Mouse (Mus musculus): ENCODE data around the gene Sox6. TPM values are rescaled to one million over a fixed set of nuclear protein-coding genes. Genes with fewer than 3 reads are reported as not detected.

Sox6 gene
- total and polyA plus RNA-seq, 3 experiments, result 2.3 to 162 (median 3.8) TPM

DNA sequence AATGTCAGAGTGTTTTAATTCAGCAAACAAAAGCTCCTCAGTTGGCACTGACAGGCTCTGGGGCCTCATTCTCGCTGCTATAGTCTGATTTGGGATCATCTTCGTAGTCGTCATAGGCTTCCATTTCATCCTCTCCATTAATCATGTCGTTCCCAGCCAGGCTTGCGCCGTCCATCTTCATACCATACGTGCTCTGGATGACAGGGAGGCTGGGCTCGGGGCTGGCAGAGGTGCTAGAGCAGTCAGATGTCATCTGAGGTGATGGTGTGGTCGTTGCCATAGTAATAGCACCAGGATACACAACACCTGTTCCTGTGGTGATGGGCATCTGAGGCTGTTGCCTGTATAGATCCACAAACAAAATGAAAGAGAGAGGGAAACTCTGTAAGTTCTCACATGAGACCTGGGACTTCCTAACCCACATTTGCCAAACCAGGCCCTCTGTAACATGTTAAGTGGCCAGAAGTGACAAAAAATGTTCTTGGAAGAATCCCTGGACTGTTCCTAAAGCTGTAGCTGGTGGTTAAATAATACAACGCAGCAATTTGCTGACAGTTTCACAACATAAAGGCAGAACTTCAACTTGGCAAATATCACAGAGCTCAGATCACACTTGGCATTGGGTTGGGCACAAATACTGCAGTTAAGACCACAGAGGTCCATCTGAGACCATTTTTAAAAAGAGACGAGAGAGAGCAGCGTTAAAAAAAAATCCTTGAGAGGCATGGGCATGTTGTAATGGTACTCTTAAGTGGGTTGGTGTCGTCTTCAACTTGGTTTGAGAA is 561.5 kb downstream of the Sox6 start:
- Histone ChIP-seq H3K36me3 (replicated peaks) (peaks cover 14% of the 10 kb centered on the region), H3K4me3 (ENCODE audit: low read depth, low read length) (no peak overlapping the region), H3K27me3 (ENCODE audit: insufficient read depth, low read length) (no peaks in the 10 kb centered on the region), H3K9me3 (replicated peaks) (no peaks in the 10 kb centered on the region), H3K4me1 (ENCODE audit: insufficient read depth, low read depth, low read length) (no peaks in the 10 kb centered on the region)
- ATAC-seq (ENCODE audit: extremely low read depth, insufficient number of reproducible peaks, low FRiP score, poor library complexity, severe bottlenecking) (no peak), DNase-seq (ENCODE audit: low spot score) (no peak)
- TF ChIP-seq POLR2AphosphoS5 (IDR thresholded peaks at IDR 0.05; ENCODE audit: insufficient replicate concordance, low read depth, low read length) (no peak), GATA2 (IDR thresholded peaks at IDR 0.05; ENCODE audit: borderline replicate concordance, low read depth, low read length) (no peak)

DNA sequence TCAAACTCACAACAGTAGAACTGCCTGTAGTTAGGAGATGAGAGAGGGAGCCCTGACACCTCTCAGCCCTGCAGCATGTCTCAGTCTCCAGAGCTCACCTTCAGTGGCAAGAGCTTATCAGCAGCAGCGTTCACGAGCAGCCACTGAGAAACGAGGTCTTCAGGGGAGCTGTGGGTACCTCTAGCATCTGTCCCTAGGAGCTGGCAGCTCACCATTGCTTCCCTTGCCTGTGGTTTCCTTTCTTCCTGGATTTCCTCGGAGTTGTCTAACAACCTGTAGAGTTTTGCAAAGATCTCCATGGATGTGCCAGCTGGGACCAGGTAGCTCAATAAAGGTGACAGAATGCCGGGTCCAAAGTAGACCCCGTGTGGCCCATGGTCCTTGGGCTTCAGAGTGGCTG is 563.4 kb downstream of the Sox6 start:
- no peak for ATAC-seq (ENCODE audit: extremely low read depth, insufficient number of reproducible peaks, low FRiP score, poor library complexity, severe bottlenecking)
- TF ChIP-seq POLR2AphosphoS5 (IDR thresholded peaks at IDR 0.05; ENCODE audit: insufficient replicate concordance, low read depth, low read length), result no peak
- TF ChIP-seq CTCF (IDR thresholded peaks at IDR 0.05; ENCODE audit: low read depth, low read length), result no peak
- no peak for TF ChIP-seq GATA2 (IDR thresholded peaks at IDR 0.05; ENCODE audit: borderline replicate concordance, low read depth, low read length)
- no peak for TF ChIP-seq GATA1 (IDR thresholded peaks at IDR 0.05; ENCODE audit: borderline replicate concordance, low read length)
- TF ChIP-seq TAL1 (conservative IDR thresholded peaks at IDR 0.05; ENCODE audit: low read depth, low read length), result no peak
- Histone ChIP-seq H3K4me1 (ENCODE audit: insufficient read depth, low read depth, low read length) (no peaks in the 10 kb centered on the region), H3K9me3 (replicated peaks) (no peaks in the 10 kb centered on the region), H3K27me3 (ENCODE audit: insufficient read depth, low read length) (peaks cover 2% of the 10 kb centered on the region; the same call in 1 of the 2 replicates), H3K4me3 (ENCODE audit: low read depth, low read length) (no peak overlapping the region), H3K36me3 (replicated peaks) (peaks cover 14% of the 10 kb centered on the region)
- no peak for DNase-seq (ENCODE audit: low spot score)

DNA sequence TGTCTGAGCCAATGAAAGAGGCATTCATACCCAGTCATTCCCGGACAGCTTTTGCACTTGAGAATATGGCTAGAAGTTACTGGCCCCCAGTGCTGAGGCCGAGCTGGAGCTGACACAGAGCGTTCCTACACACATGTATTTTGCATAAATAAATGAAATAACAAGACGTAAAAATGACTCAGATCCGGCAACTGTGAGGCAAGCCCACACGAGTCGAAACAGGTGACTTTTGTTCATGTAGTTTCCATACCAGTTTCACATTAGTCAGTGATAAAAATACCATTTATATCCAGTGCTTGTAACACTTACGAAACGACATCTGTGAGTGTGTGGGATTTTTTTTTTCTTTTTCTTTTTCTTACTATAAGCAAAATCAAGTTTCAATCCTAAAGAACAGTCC is 564.5 kb downstream of the Sox6 start:
- ATAC-seq (ENCODE audit: extremely low read depth, insufficient number of reproducible peaks, low FRiP score, poor library complexity, severe bottlenecking) (no peak), DNase-seq (ENCODE audit: low spot score) (no peak)
- Histone ChIP-seq H3K4me3 (ENCODE audit: low read depth, low read length) (no peak overlapping the region), H3K36me3 (replicated peaks) (peaks cover 14% of the 10 kb centered on the region), H3K9me3 (replicated peaks) (no peaks in the 10 kb centered on the region), H3K4me1 (ENCODE audit: insufficient read depth, low read depth, low read length) (no peaks in the 10 kb centered on the region), H3K27me3 (ENCODE audit: insufficient read depth, low read length) (peaks cover 2% of the 10 kb centered on the region; the same call in 1 of the 2 replicates)
- TF ChIP-seq GATA1 (IDR thresholded peaks at IDR 0.05; ENCODE audit: borderline replicate concordance, low read length) (no peak), POLR2AphosphoS5 (IDR thresholded peaks at IDR 0.05; ENCODE audit: insufficient replicate concordance, low read depth, low read length) (no peak), TAL1 (conservative IDR thresholded peaks at IDR 0.05; ENCODE audit: low read depth, low read length) (no peak), CTCF (IDR thresholded peaks at IDR 0.05; ENCODE audit: low read depth, low read length) (no peak), GATA2 (IDR thresholded peaks at IDR 0.05; ENCODE audit: borderline replicate concordance, low read depth, low read length) (no peak)

DNA sequence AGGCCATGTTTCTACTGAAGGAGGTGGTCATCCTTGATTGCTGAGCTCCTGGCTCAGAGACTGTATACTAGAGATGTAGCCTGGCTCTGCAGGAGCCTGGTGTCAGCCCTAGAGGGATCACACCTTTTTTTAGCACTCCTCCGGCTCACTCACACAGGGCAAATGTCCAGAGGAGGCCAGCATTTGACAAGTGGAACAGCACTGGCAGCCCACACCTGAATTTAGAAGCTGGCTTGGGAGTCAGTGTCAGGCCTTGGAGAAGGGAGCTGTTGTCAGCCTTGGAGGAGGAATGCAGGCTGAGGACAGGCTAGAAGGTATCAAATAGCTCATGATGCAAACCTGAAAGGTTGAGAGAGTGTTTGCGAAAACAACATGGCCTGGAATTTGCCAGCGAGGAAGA is 565.7 kb downstream of the Sox6 start:
- H3K4me3 ChIP-seq (ENCODE audit: low read depth, low read length), result no peak overlapping the region
- no peak for DNase-seq (ENCODE audit: low spot score)
- H3K36me3 ChIP-seq (replicated peaks), result peaks cover 14% of the 10 kb centered on the region
- no peaks in the 10 kb centered on the region for H3K9me3 ChIP-seq (replicated peaks)
- ATAC-seq (ENCODE audit: extremely low read depth, insufficient number of reproducible peaks, low FRiP score, poor library complexity, severe bottlenecking), result no peak
- peaks cover 6% of the 10 kb centered on the region; the same call in 1 of the 2 replicates for H3K27me3 ChIP-seq (ENCODE audit: insufficient read depth, low read length)
- no peaks in the 10 kb centered on the region for H3K4me1 ChIP-seq (ENCODE audit: insufficient read depth, low read depth, low read length)
- TF ChIP-seq POLR2AphosphoS5 (IDR thresholded peaks at IDR 0.05; ENCODE audit: insufficient replicate concordance, low read depth, low read length) (no peak), CTCF (IDR thresholded peaks at IDR 0.05; ENCODE audit: low read depth, low read length) (no peak), GATA1 (IDR thresholded peaks at IDR 0.05; ENCODE audit: borderline replicate concordance, low read length) (no peak)

DNA sequence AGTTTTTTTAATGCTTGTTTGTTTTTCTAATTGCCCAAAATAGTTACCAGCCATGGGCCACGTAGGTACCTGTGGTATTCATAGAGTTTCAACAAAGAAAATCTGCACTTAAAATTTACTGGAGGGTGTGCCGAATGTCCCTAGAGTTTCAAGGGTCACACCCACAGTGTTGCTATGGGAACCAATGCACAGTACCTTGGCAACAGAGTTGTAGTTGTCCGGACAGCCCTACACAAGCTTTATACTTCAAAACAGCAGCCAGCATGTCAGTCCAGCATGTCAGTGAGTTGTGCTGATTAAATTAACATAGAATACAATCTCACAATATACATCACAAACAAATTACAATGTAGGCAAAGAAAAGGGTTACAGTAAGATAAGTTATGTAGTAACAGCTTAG is 567.1 kb downstream of the Sox6 start:
- no peaks in the 10 kb centered on the region for H3K4me1 ChIP-seq (ENCODE audit: insufficient read depth, low read depth, low read length)
- H3K36me3 ChIP-seq (replicated peaks), result peaks cover 6% of the 10 kb centered on the region
- no peak overlapping the region for H3K4me3 ChIP-seq (ENCODE audit: low read depth, low read length)
- peaks cover 6% of the 10 kb centered on the region for H3K27me3 ChIP-seq (ENCODE audit: insufficient read depth, low read length)
- DNase-seq (ENCODE audit: low spot score) (no peak), ATAC-seq (ENCODE audit: extremely low read depth, insufficient number of reproducible peaks, low FRiP score, poor library complexity, severe bottlenecking) (no peak; the same call in 1 of the 2 replicates)
- TF ChIP-seq GATA2 (IDR thresholded peaks at IDR 0.05; ENCODE audit: borderline replicate concordance, low read depth, low read length) (no peak), CTCF (IDR thresholded peaks at IDR 0.05; ENCODE audit: low read depth, low read length) (no peak), TAL1 (conservative IDR thresholded peaks at IDR 0.05; ENCODE audit: low read depth, low read length) (no peak)
- no peaks in the 10 kb centered on the region for H3K9me3 ChIP-seq (replicated peaks)

DNA sequence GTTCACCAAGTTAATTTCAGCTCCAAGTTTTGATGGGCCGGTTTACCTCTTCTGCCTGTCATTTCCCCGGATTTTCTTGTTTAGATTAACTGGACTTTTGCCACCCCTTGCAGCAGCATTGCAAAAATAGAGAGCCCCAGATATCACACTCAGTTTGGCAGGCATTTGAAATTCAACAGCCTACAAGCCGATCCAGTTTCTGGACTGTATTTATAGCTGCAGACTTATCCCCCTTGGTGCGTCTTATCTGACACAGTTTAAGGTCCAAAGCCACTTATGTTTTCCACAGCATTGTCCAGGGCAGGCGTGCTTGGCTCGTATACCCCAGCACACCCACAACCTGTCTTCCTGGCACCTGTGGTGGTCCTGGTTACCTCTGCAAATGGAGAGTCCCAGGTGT is 571.8 kb downstream of the Sox6 start:
- no peak overlapping the region for H3K4me3 ChIP-seq (ENCODE audit: low read depth, low read length)
- no peak for ATAC-seq (ENCODE audit: extremely low read depth, insufficient number of reproducible peaks, low FRiP score, poor library complexity, severe bottlenecking)
- DNase-seq (ENCODE audit: low spot score), result no peak
- TF ChIP-seq TAL1 (conservative IDR thresholded peaks at IDR 0.05; ENCODE audit: low read depth, low read length) (no peak), GATA2 (IDR thresholded peaks at IDR 0.05; ENCODE audit: borderline replicate concordance, low read depth, low read length) (no peak), GATA1 (IDR thresholded peaks at IDR 0.05; ENCODE audit: borderline replicate concordance, low read length) (no peak), POLR2AphosphoS5 (IDR thresholded peaks at IDR 0.05; ENCODE audit: insufficient replicate concordance, low read depth, low read length) (no peak), CTCF (IDR thresholded peaks at IDR 0.05; ENCODE audit: low read depth, low read length) (no peak)
- H3K27me3 ChIP-seq (ENCODE audit: insufficient read depth, low read length), result peaks cover 9% of the 10 kb centered on the region
- no peaks in the 10 kb centered on the region for H3K36me3 ChIP-seq (replicated peaks)
- H3K9me3 ChIP-seq (replicated peaks), result peaks cover 4% of the 10 kb centered on the region
- H3K4me1 ChIP-seq (ENCODE audit: insufficient read depth, low read depth, low read length), result no peaks in the 10 kb centered on the region

Data from G1E (cell line).